8 mouse cellular contexts compared by ENCODE assay signal in the genomic region with DNA sequence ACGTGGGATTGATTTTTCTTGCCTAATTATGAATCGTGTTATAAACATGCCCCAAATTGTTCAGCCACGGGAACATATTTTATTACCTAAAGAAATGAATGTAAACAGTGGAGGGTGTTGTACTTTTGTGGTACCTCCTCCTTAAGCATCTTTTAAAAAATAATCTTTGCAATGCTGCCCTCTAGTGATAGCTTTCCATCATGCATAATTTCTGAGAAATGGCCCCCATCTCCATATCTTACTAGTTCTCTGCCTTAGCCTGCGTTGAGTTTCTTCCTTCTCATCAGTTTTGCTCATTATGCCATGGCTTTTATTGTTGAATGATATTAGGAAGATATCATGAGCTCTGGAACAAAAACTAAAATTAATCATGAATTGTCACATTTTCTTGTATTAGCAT. TPM values are rescaled to one million over a fixed set of nuclear protein-coding genes. Genes with fewer than 3 reads are reported as not detected.
A peak's percentile ranks its signal among the peaks of the same experiment; 100 is the strongest.
DNase-seq lines count a peak whose midpoint lies in the region; ATAC-seq and TF ChIP-seq lines count a peak whose summit lies in the region.
"Had no signal": no experiment of that assay in that cellular context is flagged by ENCODE, and none has a peak within 500 bp of the region (broad histone marks: within the 10 kb centered on the region; RNA-seq: fewer than 3 reads in every experiment).

No protein-coding gene starts in this region.

- no peak overlapping the region for H3K9ac ChIP-seq in liver, adult 2 months (ENCODE audit: low read depth, low read length)
- no peak overlapping the region for H3K9ac ChIP-seq in forebrain, embryonic 12.5 days
- no peak overlapping the region for H3K9ac ChIP-seq in neural tube, embryonic 15.5 days (replicated peaks)

- H3K4me1 ChIP-seq in liver, adult 2 months (ENCODE audit: control insufficient read depth, insufficient read depth, low read length), result no peaks in the 10 kb centered on the region
- no peaks in the 10 kb centered on the region for H3K4me1 ChIP-seq in forebrain, embryonic 12.5 days
- H3K4me1 ChIP-seq in neural tube, embryonic 15.5 days, result no peaks in the 10 kb centered on the region

- no peak overlapping the region for H3K4me2 ChIP-seq in forebrain, embryonic 12.5 days
- H3K4me2 ChIP-seq in neural tube, embryonic 15.5 days, result no peak overlapping the region

- 0 out of 2 replicates have a peak, but pooled peaks have one; percentile 19 for TF ChIP-seq CTCF in liver, adult 2 months (IDR thresholded peaks at IDR 0.05; ENCODE audit: low read depth, low read length)

- H3K36me3 ChIP-seq in liver, adult 2 months (ENCODE audit: control insufficient read depth, insufficient read depth, low read length), result no peaks in the 10 kb centered on the region
- no peaks in the 10 kb centered on the region for H3K36me3 ChIP-seq in forebrain, embryonic 12.5 days (replicated peaks)
- no peaks in the 10 kb centered on the region for H3K36me3 ChIP-seq in neural tube, embryonic 15.5 days

- H3K27me3 ChIP-seq in liver, adult 2 months (ENCODE audit: control insufficient read depth, insufficient read depth, low read length), result no peaks in the 10 kb centered on the region
- no peaks in the 10 kb centered on the region for H3K27me3 ChIP-seq in forebrain, embryonic 12.5 days
- H3K27me3 ChIP-seq in neural tube, embryonic 15.5 days (replicated peaks), result no peaks in the 10 kb centered on the region

- peak; percentile 35 for DNase-seq in liver, adult 2 months (ENCODE audit: extremely low read depth, low read depth, low spot score)
- no peak for DNase-seq in liver
- DNase-seq in brain, adult 2 months (ENCODE audit: low read depth, low spot score), result peak; percentile 69
- peak; percentile 24 to 63 for DNase-seq in left cerebral cortex, postnatal 25 days (ENCODE audit: low spot score in 2 of 2)
- no peak for DNase-seq in right cerebral cortex, postnatal 4 days

- peak; percentile 51; the same call in 1 of the 2 replicates for ATAC-seq in forebrain, embryonic 12.5 days (ENCODE audit: low FRiP score)
- peak; percentile 59; the same call in 1 of the 2 replicates for ATAC-seq in neural tube, embryonic 15.5 days (ENCODE audit: low FRiP score)

- 11% methylated on average over 4 of the region's 4 CpGs for WGBS in liver, adult 2 months
- WGBS in forebrain, embryonic 12.5 days, result 20% methylated on average over 4 of the region's 4 CpGs
- 18% methylated on average over 4 of the region's 4 CpGs for WGBS in neural tube, embryonic 15.5 days

- no peaks in the 10 kb centered on the region for H3K9me3 ChIP-seq in forebrain, embryonic 12.5 days
- no peaks in the 10 kb centered on the region for H3K9me3 ChIP-seq in neural tube, embryonic 15.5 days (replicated peaks)

- TF ChIP-seq POLR2A in liver, adult 2 months (IDR thresholded peaks at IDR 0.05; ENCODE audit: extremely low read depth, insufficient read depth, low read length), result no peak

- no peaks in the 10 kb centered on the region for H3K79me2 ChIP-seq in liver, adult 2 months (ENCODE audit: control insufficient read depth, insufficient read depth, low read length)

- H3K27ac ChIP-seq in liver, adult 2 months (replicated peaks; ENCODE audit: insufficient read depth, low read depth, low read length), result no peak overlapping the region
- H3K27ac ChIP-seq in forebrain, embryonic 12.5 days, result no peak overlapping the region
- H3K27ac ChIP-seq in neural tube, embryonic 15.5 days (replicated peaks), result no peak overlapping the region

- intact Hi-C loops in left cerebral cortex, postnatal 25 days (cut with DNase I), result loop anchor here (5.0 kb wide), 2 partner anchors 225 to 255 kb away; a partner anchor contains a TSS

- no peak overlapping the region for H3K4me3 ChIP-seq in liver, adult 2 months (ENCODE audit: insufficient read depth, low read depth, low read length)
- no peak overlapping the region for H3K4me3 ChIP-seq in forebrain, embryonic 12.5 days (replicated peaks)
- no peak overlapping the region for H3K4me3 ChIP-seq in neural tube, embryonic 15.5 days (replicated peaks)

RNA-seq across cellular contexts. Expression of a gene that starts 32.2 kb away (rescaled TPM):
- total RNA-seq in liver, adult 2 months (2014; rRNA removed), result 2.0 and 3.8 TPM in 2 replicates
- 3.3 and 4.1 TPM in 2 replicates for polyA plus RNA-seq in liver, adult 2 months (2012; rRNA removed)
- 48.8 and 52.0 TPM in 2 replicates for polyA plus RNA-seq in forebrain, embryonic 12.5 days (2016; fragmentation: Nextera tagmentation; extraction: Ambion mirVana)
- total RNA-seq in left cerebral cortex, postnatal 25 days (2021), result 10 to 100 TPM; 50.3 to 61.6 TPM
- polyA plus RNA-seq in neural tube, embryonic 15.5 days (2015; fragmentation: Nextera tagmentation; extraction: Ambion mirVana), result 76.1 and 89.4 TPM in 2 replicates

RNA-seq across cellular contexts. Expression of a gene that starts 37.8 kb away (rescaled TPM):
- total RNA-seq in liver, adult 2 months (2014; rRNA removed), result not detected in 2 replicates
- polyA plus RNA-seq in liver, adult 2 months (2012; rRNA removed), result not detected in 2 replicates
- not detected in 2 replicates for polyA plus RNA-seq in forebrain, embryonic 12.5 days (2016; fragmentation: Nextera tagmentation; extraction: Ambion mirVana)
- total RNA-seq in left cerebral cortex, postnatal 25 days (2021), result not detected
- polyA plus RNA-seq in neural tube, embryonic 15.5 days (2015; fragmentation: Nextera tagmentation; extraction: Ambion mirVana), result not detected in 2 replicates
- polyA plus RNA-seq: heart, embryonic 14.5 days had no signal

Comparison
In these comparisons a context has a peak if more than half of its experiments do, and no peak if none do; other contexts are left out.
1. DNase-seq: peak in liver, adult 2 months (single experiment), brain, adult 2 months (single experiment) and left cerebral cortex, postnatal 25 days (2 of 2); none in liver (single experiment) and right cerebral cortex, postnatal 4 days (single experiment).